Mouse (Mus musculus): Measurements from ENCODE around the gene Elf2. TPM values are rescaled to one million over a fixed set of nuclear protein-coding genes. Genes with fewer than 3 reads are reported as not detected.
"Not testable (repeated sequence)": the region's sequence is repeated elsewhere in the genome, so short reads cannot be mapped to it uniquely, and the experiment has no call there.

The Elf2 gene
- polyA plus RNA-seq, 2 experiments = 59.3 to 61.4 TPM

- Histone ChIP-seq H3K4me3 (replicated peaks; ENCODE audit: low read length) (peak overlapping the region; percentile 59), H3K27ac (replicated peaks; ENCODE audit: low read depth, low read length) (peak overlapping the region; percentile 67), H3K4me2 (replicated peaks; ENCODE audit: low read depth, low read length, severe bottlenecking) (peak overlapping the region; percentile 74), H3K4me1 (ENCODE audit: control insufficient read depth, insufficient read depth, low read length) (no peaks in the 10 kb centered on the region), H3K9ac (ENCODE audit: low read depth, low read length, severe bottlenecking) (peak overlapping the region; percentile 59), H3K27me3 (ENCODE audit: control insufficient read depth, insufficient read depth, low read length) (no peaks in the 10 kb centered on the region), H3K9me3 (ENCODE audit: control insufficient read depth, low read length) (no peaks in the 10 kb centered on the region), H3K36me3 (ENCODE audit: control insufficient read depth, insufficient read depth, low read length) (no peaks in the 10 kb centered on the region)
- under 1% methylated on average over 49 of the region's 50 CpGs for WGBS
- DNase-seq (ENCODE audit: low spot score) (peak; percentile 87), ATAC-seq (ENCODE audit: low FRiP score, low read depth) (peak; percentile 89)
- TF ChIP-seq POLR2A (IDR thresholded peaks at IDR 0.05; ENCODE audit: borderline replicate concordance, extremely low read depth, insufficient read depth, insufficient read length) = no peak
Observed at GRCm38 (mm10) chr3:51358660-51359557, 18.4 kb upstream of the Elf2 start.

- no peak overlapping the region for H3K27ac ChIP-seq (replicated peaks; ENCODE audit: low read depth, low read length)
- peak; percentile 87 for DNase-seq (ENCODE audit: low spot score)
- H3K27me3 ChIP-seq (ENCODE audit: control insufficient read depth, insufficient read depth, low read length) = no peaks in the 10 kb centered on the region
- peak overlapping the region; percentile 59 for H3K9ac ChIP-seq (ENCODE audit: low read depth, low read length, severe bottlenecking)
- H3K4me2 ChIP-seq (replicated peaks; ENCODE audit: low read depth, low read length, severe bottlenecking) = peak overlapping the region; percentile 74
- no peaks in the 10 kb centered on the region for H3K36me3 ChIP-seq (ENCODE audit: control insufficient read depth, insufficient read depth, low read length)
- ATAC-seq (ENCODE audit: low FRiP score, low read depth) = peak; percentile 60
- no peak for TF ChIP-seq POLR2A (IDR thresholded peaks at IDR 0.05; ENCODE audit: borderline replicate concordance, extremely low read depth, insufficient read depth, insufficient read length)
- peak overlapping the region; percentile 59 for H3K4me3 ChIP-seq (replicated peaks; ENCODE audit: low read length)
- H3K9me3 ChIP-seq (ENCODE audit: control insufficient read depth, low read length) = no peaks in the 10 kb centered on the region
- WGBS = 1% methylated on average over 15 of the region's 15 CpGs
- no peaks in the 10 kb centered on the region for H3K4me1 ChIP-seq (ENCODE audit: control insufficient read depth, insufficient read depth, low read length)
Observed at GRCm38 (mm10) chr3:51358181-51358580, 17.7 kb upstream of the Elf2 start.

- 11% methylated on average over 14 of the region's 14 CpGs for WGBS
- Histone ChIP-seq H3K27me3 (ENCODE audit: control insufficient read depth, insufficient read depth, low read length) (no peaks in the 10 kb centered on the region), H3K27ac (replicated peaks; ENCODE audit: low read depth, low read length) (no peak overlapping the region), H3K4me3 (replicated peaks; ENCODE audit: low read length) (peak overlapping the region; percentile 59), H3K9me3 (ENCODE audit: control insufficient read depth, low read length) (no peaks in the 10 kb centered on the region), H3K4me2 (replicated peaks; ENCODE audit: low read depth, low read length, severe bottlenecking) (peak overlapping the region; percentile 44), H3K9ac (ENCODE audit: low read depth, low read length, severe bottlenecking) (peak overlapping the region; percentile 12; the same call in 1 of the 2 replicates), H3K4me1 (ENCODE audit: control insufficient read depth, insufficient read depth, low read length) (no peaks in the 10 kb centered on the region), H3K36me3 (ENCODE audit: control insufficient read depth, insufficient read depth, low read length) (no peaks in the 10 kb centered on the region)
- no peak for ATAC-seq (ENCODE audit: low FRiP score, low read depth)
- TF ChIP-seq POLR2A (IDR thresholded peaks at IDR 0.05; ENCODE audit: borderline replicate concordance, extremely low read depth, insufficient read depth, insufficient read length) = no peak
- DNase-seq (ENCODE audit: low spot score) = no peak
Observed at GRCm38 (mm10) chr3:51357624-51358023, 17.2 kb upstream of the Elf2 start.

- H3K9ac ChIP-seq (ENCODE audit: low read depth, low read length, severe bottlenecking) = no peak overlapping the region
- no peak overlapping the region for H3K4me2 ChIP-seq (replicated peaks; ENCODE audit: low read depth, low read length, severe bottlenecking)
- H3K4me1 ChIP-seq (ENCODE audit: control insufficient read depth, insufficient read depth, low read length) = no peaks in the 10 kb centered on the region
- ATAC-seq (ENCODE audit: low FRiP score, low read depth) (no peak), DNase-seq (ENCODE audit: low spot score) (no peak)
- no peaks in the 10 kb centered on the region for H3K27me3 ChIP-seq (ENCODE audit: control insufficient read depth, insufficient read depth, low read length)
- H3K9me3 ChIP-seq (ENCODE audit: control insufficient read depth, low read length) = no peaks in the 10 kb centered on the region
- TF ChIP-seq POLR2A (IDR thresholded peaks at IDR 0.05; ENCODE audit: borderline replicate concordance, extremely low read depth, insufficient read depth, insufficient read length) = no peak
- H3K36me3 ChIP-seq (ENCODE audit: control insufficient read depth, insufficient read depth, low read length) = no peaks in the 10 kb centered on the region
- WGBS = 50% methylated on average over 5 of the region's 5 CpGs
- H3K4me3 ChIP-seq (replicated peaks; ENCODE audit: low read length) = no peak overlapping the region
- no peak overlapping the region for H3K27ac ChIP-seq (replicated peaks; ENCODE audit: low read depth, low read length)
Observed at GRCm38 (mm10) chr3:51357078-51357477, 16.6 kb upstream of the Elf2 start.

DNA sequence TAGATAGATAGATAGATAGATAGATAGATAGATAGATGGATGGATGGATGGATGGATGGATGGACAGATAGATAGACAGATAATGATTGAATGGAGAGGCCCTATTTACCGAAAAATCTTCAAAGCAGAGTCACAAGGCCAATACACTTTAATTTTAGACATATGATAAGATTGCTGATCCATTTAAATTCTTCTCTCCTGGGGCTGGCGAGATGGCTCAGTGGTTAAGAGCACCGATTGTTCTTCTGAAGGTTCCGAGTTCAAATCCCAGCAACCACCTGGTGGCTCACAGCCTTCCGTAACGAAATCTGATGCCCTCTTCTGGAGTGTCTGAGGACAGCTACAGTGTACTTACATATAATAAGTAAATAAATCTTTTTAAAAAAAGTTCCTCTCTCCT is 14.5 kb upstream of the Elf2 start:
- H3K4me3 ChIP-seq (replicated peaks; ENCODE audit: low read length); H3K27ac ChIP-seq (replicated peaks; ENCODE audit: low read depth, low read length); ATAC-seq (ENCODE audit: low FRiP score, low read depth); H3K27me3 ChIP-seq (ENCODE audit: control insufficient read depth, insufficient read depth, low read length); DNase-seq (ENCODE audit: low spot score); H3K4me2 ChIP-seq (replicated peaks; ENCODE audit: low read depth, low read length, severe bottlenecking); H3K4me1 ChIP-seq (ENCODE audit: control insufficient read depth, insufficient read depth, low read length); H3K36me3 ChIP-seq (ENCODE audit: control insufficient read depth, insufficient read depth, low read length); H3K9me3 ChIP-seq (ENCODE audit: control insufficient read depth, low read length); H3K9ac ChIP-seq (ENCODE audit: low read depth, low read length, severe bottlenecking): not testable (repeated sequence)
- WGBS = 88% methylated on average over 6 of the region's 6 CpGs

All from limb, embryonic 14.5 days (tissue).